Mouse (Mus musculus) midbrain, embryonic 14.5 days (tissue): ENCODE results near the gene Relb. TPM values are rescaled to one million over a fixed set of nuclear protein-coding genes. Genes with fewer than 3 reads are reported as not detected.

Experiments
- ATAC-seq: fragments of 200-750 bp; cut with Nextera tagmentation; 2 replicates; pipeline ENCODE4 v1.8.0; 2017; ENCODE audit warnings: moderate number of reproducible peaks, moderate library complexity; ENCODE audit not compliant: low FRiP score, low TSS enrichment
- DNase-seq: peaks from one replicate; pipeline ENCODE4 v3.0.0-alpha.2; 2015
- H3K27ac ChIP-seq: fragments of 300-500 bp; sonication (generic); replicated peaks from 2 replicates; pipeline ENCODE4 v1.5.1; 2014; ENCODE audit warnings: mild to moderate bottlenecking, low read depth, low read length, moderate library complexity
- H3K27me3 ChIP-seq: fragments of 300-500 bp; sonication (generic); 2 replicates; pipeline ENCODE4 v1.6.1; 2014; ENCODE audit warnings: low read length, control low read depth, mixed read lengths; ENCODE audit not compliant: control insufficient read depth, insufficient read depth
- H3K36me3 ChIP-seq: fragments of 300-500 bp; sonication (generic); 2 replicates; pipeline ENCODE4 v1.6.1; 2014; ENCODE audit warnings: low read length, control low read depth; ENCODE audit not compliant: control insufficient read depth, insufficient read depth
- H3K4me1 ChIP-seq: fragments of 300-500 bp; sonication (generic); 2 replicates; pipeline ENCODE4 v1.6.1; 2014; ENCODE audit warnings: mild to moderate bottlenecking, antibody characterized with exemption, low read length, control low read depth; ENCODE audit not compliant: control insufficient read depth, insufficient read depth
- H3K4me2 ChIP-seq: fragments of 300-500 bp; sonication (generic); 2 replicates; pipeline ENCODE4 v1.6.1; 2014; ENCODE audit warnings: mild to moderate bottlenecking, low read length, moderate library complexity
- H3K4me3 ChIP-seq: fragments of 300-500 bp; sonication (generic); replicated peaks from 2 replicates; pipeline ENCODE4 v1.5.1; 2014; ENCODE audit warnings: low read depth, low read length
- H3K9ac ChIP-seq: fragments of 300-500 bp; sonication (generic); replicated peaks from 2 replicates; pipeline ENCODE4 v1.6.1; 2014; ENCODE audit warnings: mild to moderate bottlenecking, low read length, moderate library complexity
- H3K9me3 ChIP-seq: fragments of 300-500 bp; sonication (generic); 2 replicates; pipeline ENCODE4 v1.6.1; 2016; ENCODE audit warnings: low read length, control low read depth, mixed read lengths; ENCODE audit not compliant: control insufficient read depth
- WGBS: fragments of 180-500 bp; shearing (Covaris S2); extraction: QIAGEN DNeasy Blood & Tissue Kit; methylation state at CpG from one replicate; pipeline ENCODE4 v1.1.7; 2014; 5-methylcytosine and 5-hydroxymethylcytosine counted together
- polyA plus RNA-seq: library from polyadenylated mRNA; unstranded; fragments of >200 nt; fragmentation: Nextera tagmentation; extraction: Ambion mirVana; gene quantifications from 2 replicates; pipeline ENCODE4 v1.2.1, GENCODE M21; 2014

The Relb gene
- polyA plus RNA-seq, 1 experiment from 2014 or later: 5.2 TPM

GRCm38 (mm10) chr7:19572926-19573775 is 56.1 kb downstream of the Relb start:
- Histone ChIP-seq H3K27me3 (peaks cover 27% of the 10 kb centered on the region), H3K4me3 (peak overlapping the region; percentile 66), H3K9me3 (no peaks in the 10 kb centered on the region), H3K27ac (peak overlapping the region; percentile 67), H3K4me1 (peaks cover 17% of the 10 kb centered on the region), H3K9ac (peak overlapping the region; percentile 72), H3K36me3 (peaks cover 18% of the 10 kb centered on the region), H3K4me2 (peak overlapping the region; percentile 82)
- WGBS: under 1% methylated on average over 53 of the region's 53 CpGs
- ATAC-seq (peak; percentile 83), DNase-seq (peak; percentile 88)

GRCm38 (mm10) chr7:19569647-19570046 is 59.6 kb downstream of the Relb start:
- Histone ChIP-seq H3K27ac (no peak overlapping the region), H3K9ac (no peak overlapping the region), H3K27me3 (no peaks in the 10 kb centered on the region; the same call in 1 of the 2 replicates), H3K4me2 (no peak overlapping the region), H3K36me3 (peaks cover 30% of the 10 kb centered on the region), H3K4me1 (peaks cover 10% of the 10 kb centered on the region), H3K4me3 (no peak overlapping the region), H3K9me3 (no peaks in the 10 kb centered on the region)
- 80% methylated on average over 3 of the region's 3 CpGs for WGBS
- no peak for ATAC-seq
- no peak for DNase-seq

GRCm38 (mm10) chr7:19567426-19567825 is 61.8 kb downstream of the Relb start:
- H3K9ac ChIP-seq: no peak overlapping the region
- no peak overlapping the region for H3K4me2 ChIP-seq
- no peaks in the 10 kb centered on the region for H3K27me3 ChIP-seq
- peaks cover 17% of the 10 kb centered on the region for H3K4me1 ChIP-seq
- H3K36me3 ChIP-seq: peaks cover 38% of the 10 kb centered on the region
- H3K4me3 ChIP-seq: no peak overlapping the region
- ATAC-seq (no peak), DNase-seq (no peak)
- no peak overlapping the region for H3K27ac ChIP-seq
- WGBS: 95% methylated on average over 8 of the region's 8 CpGs
- H3K9me3 ChIP-seq: no peaks in the 10 kb centered on the region

GRCm38 (mm10) chr7:19565803-19566202 is 63.4 kb downstream of the Relb start:
- no peak for ATAC-seq
- H3K9ac ChIP-seq: no peak overlapping the region
- 95% methylated on average over 2 of the region's 2 CpGs for WGBS
- H3K9me3 ChIP-seq: no peaks in the 10 kb centered on the region
- H3K27ac ChIP-seq: no peak overlapping the region
- no peak for DNase-seq
- H3K4me2 ChIP-seq: no peak overlapping the region
- peaks cover 38% of the 10 kb centered on the region for H3K36me3 ChIP-seq
- peaks cover 17% of the 10 kb centered on the region; the same call in 1 of the 2 replicates for H3K4me1 ChIP-seq
- H3K27me3 ChIP-seq: no peaks in the 10 kb centered on the region
- H3K4me3 ChIP-seq: no peak overlapping the region

- H3K27ac ChIP-seq: no peak overlapping the region
- H3K4me1 ChIP-seq: peaks cover 30% of the 10 kb centered on the region
- H3K4me3 ChIP-seq: no peak overlapping the region
- WGBS: 94% methylated on average over 4 of the region's 4 CpGs
- no peak overlapping the region for H3K4me2 ChIP-seq
- no peak overlapping the region for H3K9ac ChIP-seq
- H3K27me3 ChIP-seq: no peaks in the 10 kb centered on the region
- H3K9me3 ChIP-seq: no peaks in the 10 kb centered on the region
- no peak for DNase-seq
- H3K36me3 ChIP-seq: peaks cover 29% of the 10 kb centered on the region
- ATAC-seq: no peak
These were observed 64.8 kb downstream of the Relb start for GRCm38 (mm10) chr7:19564455-19564854.

- Histone ChIP-seq H3K4me1 (peaks cover 36% of the 10 kb centered on the region), H3K9ac (no peak overlapping the region), H3K4me2 (0 out of 2 replicates have a peak overlapping the region, but pooled peaks have one; percentile 96), H3K4me3 (no peak overlapping the region), H3K27me3 (no peaks in the 10 kb centered on the region), H3K9me3 (no peaks in the 10 kb centered on the region), H3K36me3 (peaks cover 24% of the 10 kb centered on the region), H3K27ac (no peak overlapping the region)
- DNase-seq (no peak), ATAC-seq (no peak)
- 87% methylated on average over 3 of the region's 3 CpGs for WGBS
These were observed 65.4 kb downstream of the Relb start for GRCm38 (mm10) chr7:19563884-19564283.

GRCm38 (mm10) chr7:19562643-19563410 is 66.4 kb downstream of the Relb start, which contains the start of gene Ppp1r37:
Gene Ppp1r37, minus strand, starts transcription at chr7:19563076.
- no peaks in the 10 kb centered on the region for H3K9me3 ChIP-seq
- H3K4me1 ChIP-seq: peaks cover 42% of the 10 kb centered on the region
- H3K36me3 ChIP-seq: peaks cover 24% of the 10 kb centered on the region
- ATAC-seq: peak; percentile 38; the same call in 1 of the 2 replicates
- 2% methylated on average over 19 of the region's 19 CpGs for WGBS
- peak; percentile 73 for DNase-seq
- no peaks in the 10 kb centered on the region for H3K27me3 ChIP-seq
- H3K4me3 ChIP-seq: peak within 1 kb of the TSS; percentile 97
- H3K9ac ChIP-seq: peak within 1 kb of the TSS; percentile 94
- peak within 1 kb of the TSS; percentile 96 for H3K4me2 ChIP-seq
- peak within 1 kb of the TSS; percentile 94 for H3K27ac ChIP-seq

GRCm38 (mm10) chr7:19561765-19562642 is 67.2 kb downstream of the Relb start:
- peak overlapping the region; percentile 96 for H3K4me2 ChIP-seq
- ATAC-seq (peak; percentile 93), DNase-seq (peak; percentile 99)
- under 1% methylated on average over 98 of the region's 102 CpGs for WGBS
- H3K27me3 ChIP-seq: no peaks in the 10 kb centered on the region
- peaks cover 42% of the 10 kb centered on the region for H3K4me1 ChIP-seq
- H3K4me3 ChIP-seq: peak overlapping the region; percentile 97
- H3K9ac ChIP-seq: peak overlapping the region; percentile 94
- H3K27ac ChIP-seq: peak overlapping the region; percentile 94
- H3K36me3 ChIP-seq: peaks cover 30% of the 10 kb centered on the region
- H3K9me3 ChIP-seq: no peaks in the 10 kb centered on the region
